7 mouse cellular contexts compared by ENCODE assay signal in the genomic region with DNA sequence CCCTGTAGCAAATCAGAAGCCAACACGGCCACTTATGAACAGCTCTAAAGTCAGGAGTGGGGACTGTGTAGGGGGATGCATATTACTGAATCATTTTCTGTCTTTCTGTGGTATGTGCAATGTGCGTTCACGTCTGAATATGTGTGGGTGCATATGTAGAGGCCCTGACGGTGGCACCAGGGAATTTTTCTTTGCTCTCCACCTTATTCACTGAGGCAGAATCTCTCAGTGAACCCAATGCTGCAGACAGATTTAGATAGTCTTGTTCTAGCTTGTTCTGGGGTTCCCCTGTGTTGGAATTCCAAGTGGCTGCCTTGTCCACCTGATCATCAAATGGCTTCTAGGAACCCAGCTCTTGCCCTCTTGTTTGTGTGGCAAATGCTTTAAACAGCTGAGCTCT. TPM values are rescaled to one million over a fixed set of nuclear protein-coding genes. Genes with fewer than 3 reads are reported as not detected.
DNase-seq lines count a peak whose midpoint lies in the region; ATAC-seq and TF ChIP-seq lines count a peak whose summit lies in the region.

No protein-coding gene starts in this region.

- peak overlapping the region; percentile 61 for H3K9ac ChIP-seq in neural tube, embryonic 14.5 days (replicated peaks; ENCODE audit: low read depth, low read length)

- intact Hi-C loops in left cerebral cortex, adult 2 months (cut with DNase I) = loop anchor here (2.0 to 5.0 kb wide), 2 partner anchors 55 to 100 kb away; a partner anchor contains a TSS
- intact Hi-C loops in left cerebral cortex, postnatal 10 days (cut with DNase I) = loop anchor here (5.0 kb wide), 1 partner anchor 55 kb away; no protein-coding TSS in a partner anchor

- peaks cover 20% of the 10 kb centered on the region for H3K27me3 ChIP-seq in forebrain, embryonic 10.5 days (ENCODE audit: poor library complexity, severe bottlenecking)
- no peaks in the 10 kb centered on the region for H3K27me3 ChIP-seq in neural tube, embryonic 14.5 days (ENCODE audit: control insufficient read depth, insufficient read depth, low read length)

- peak overlapping the region; percentile 44 for H3K4me3 ChIP-seq in left cerebral cortex, adult 2 months
- H3K4me3 ChIP-seq in forebrain, embryonic 10.5 days = peak overlapping the region; percentile 70
- H3K4me3 ChIP-seq in neural tube, embryonic 14.5 days (ENCODE audit: low read depth, low read length) = peak overlapping the region; percentile 40; the same call in 1 of the 2 replicates

- H3K27ac ChIP-seq in left cerebral cortex, adult 2 months = peak overlapping the region; percentile 80
- peak overlapping the region; percentile 89; the same call in 1 of the 2 replicates for H3K27ac ChIP-seq in forebrain, embryonic 10.5 days
- H3K27ac ChIP-seq in neural tube, embryonic 14.5 days (ENCODE audit: low read depth, low read length) = peak overlapping the region; percentile 90

- peak overlapping the region; percentile 47; the same call in 1 of the 2 replicates for H3K4me2 ChIP-seq in neural tube, embryonic 14.5 days (ENCODE audit: low read depth, low read length)

- 75% methylated on average over 4 of the region's 4 CpGs for WGBS in forebrain, embryonic 10.5 days
- 64% methylated on average over 4 of the region's 4 CpGs for WGBS in neural tube, embryonic 14.5 days

- no peak for TF ChIP-seq CTCF in left cerebral cortex, adult 2 months (IDR thresholded peaks at IDR 0.05)

- no peaks in the 10 kb centered on the region for H3K36me3 ChIP-seq in forebrain, embryonic 10.5 days (replicated peaks)
- H3K36me3 ChIP-seq in neural tube, embryonic 14.5 days (ENCODE audit: control insufficient read depth, insufficient read depth, low read length) = no peaks in the 10 kb centered on the region

- DNase-seq in left cerebral cortex, adult 2 months (ENCODE audit: extremely low spot score in 1 of 2, low spot score in 2 of 2) = no peak
- DNase-seq in left cerebral cortex, postnatal 10 days (ENCODE audit: extremely low spot score in 1 of 2, low spot score in 2 of 2) = no peak
- no peak for DNase-seq in forebrain, embryonic 10.5 days (ENCODE audit: extremely low spot score, low spot score)
- DNase-seq in induced T-regulatory cell, adult 2 months (ENCODE audit: low read depth) = peak; percentile 32
- no peak for DNase-seq in right cerebral cortex, adult 18-20 months
- no peak for DNase-seq in lung, postnatal 14 days

- H3K4me1 ChIP-seq in forebrain, embryonic 10.5 days = peaks cover 16% of the 10 kb centered on the region
- H3K4me1 ChIP-seq in neural tube, embryonic 14.5 days (ENCODE audit: control insufficient read depth, insufficient read depth, low read length) = peaks cover 3% of the 10 kb centered on the region; the same call in 1 of the 2 replicates

- no peaks in the 10 kb centered on the region for H3K9me3 ChIP-seq in forebrain, embryonic 10.5 days
- H3K9me3 ChIP-seq in neural tube, embryonic 14.5 days (ENCODE audit: control insufficient read depth, low read length) = no peaks in the 10 kb centered on the region

- no peak for ATAC-seq in neural tube, embryonic 14.5 days (ENCODE audit: low read depth)

RNA-seq across cellular contexts. Expression of a gene that starts 48.0 kb away (rescaled TPM):
- 1 to 10 TPM in 1 of 2 experiments, under 1 TPM in 1; 0.84 to 1.3 TPM for total RNA-seq in left cerebral cortex, adult 2 months (2021)
- under 1 TPM; 0.71 to 0.75 TPM for total RNA-seq in left cerebral cortex, postnatal 10 days (2021)
- polyA plus RNA-seq in forebrain, embryonic 10.5 days (2016; fragmentation: Nextera tagmentation; extraction: Ambion mirVana) = 0.30 and 1.1 TPM in 2 replicates
- not detected in 2 replicates for polyA plus RNA-seq in neural tube, embryonic 14.5 days (2014; fragmentation: Nextera tagmentation; extraction: Ambion mirVana)

RNA-seq across cellular contexts. Expression of a gene that starts 58.1 kb away (rescaled TPM):
- 1 to 10 TPM; 5.7 to 8.1 TPM for total RNA-seq in left cerebral cortex, adult 2 months (2021)
- total RNA-seq in left cerebral cortex, postnatal 10 days (2021) = 10 to 100 TPM in 1 of 2 experiments, 1 to 10 TPM in 1; 8.3 to 10.6 TPM
- polyA plus RNA-seq in forebrain, embryonic 10.5 days (2016; fragmentation: Nextera tagmentation; extraction: Ambion mirVana) = 64.5 and 65.7 TPM in 2 replicates
- 28.7 and 30.7 TPM in 2 replicates for polyA plus RNA-seq in neural tube, embryonic 14.5 days (2014; fragmentation: Nextera tagmentation; extraction: Ambion mirVana)

RNA-seq across cellular contexts. Expression of a gene that starts 58.2 kb away (rescaled TPM):
- 10 to 100 TPM; 18.9 to 22.0 TPM for total RNA-seq in left cerebral cortex, adult 2 months (2021)
- 10 to 100 TPM; 21.0 to 21.6 TPM for total RNA-seq in left cerebral cortex, postnatal 10 days (2021)
- polyA plus RNA-seq in forebrain, embryonic 10.5 days (2016; fragmentation: Nextera tagmentation; extraction: Ambion mirVana) = 55.2 and 59.3 TPM in 2 replicates
- polyA plus RNA-seq in neural tube, embryonic 14.5 days (2014; fragmentation: Nextera tagmentation; extraction: Ambion mirVana) = 22.3 and 32.2 TPM in 2 replicates
